Mouse (Mus musculus): ENCODE measurements around the gene Rfpl4.
"Not testable (repeated sequence)": the region's sequence is repeated elsewhere in the genome, so short reads cannot be mapped to it uniquely, and the experiment has no call there.

Rfpl4 gene

GRCm38 (mm10) chr7:5116850-5117249, at the start of gene Rfpl4:
Gene Rfpl4, minus strand, starts transcription at chr7:5116950.
- DNase-seq (ENCODE audit: low read depth, low spot score), result no peak

- DNase-seq (ENCODE audit: low read depth, low spot score), result not testable (repeated sequence)
Measured at GRCm38 (mm10) chr7:5149570-5149969, 32.8 kb upstream of the Rfpl4 start, which contains the start of gene Vmn1r55. Gene Vmn1r55, minus strand, starts transcription at chr7:5149670.

- peak; percentile 30 for DNase-seq (ENCODE audit: low read depth, low spot score)
Measured at GRCm38 (mm10) chr7:5125549-5126406, 9.0 kb upstream of the Rfpl4 start, which contains the start of gene Rasl2-9. Gene Rasl2-9, minus strand, starts transcription at chr7:5125950.

GRCm38 (mm10) chr7:5125078-5125477, 8.3 kb upstream of the Rfpl4 start:
- no peak for DNase-seq (ENCODE audit: low read depth, low spot score)

- no peak for DNase-seq (ENCODE audit: low read depth, low spot score)
Measured at GRCm38 (mm10) chr7:5112701-5113100, 4.0 kb downstream of the Rfpl4 start.

- DNase-seq (ENCODE audit: low read depth, low spot score), result no peak
Measured at GRCm38 (mm10) chr7:5109301-5109700, 7.4 kb downstream of the Rfpl4 start.

GRCm38 (mm10) chr7:5108272-5108671, 8.5 kb downstream of the Rfpl4 start:
- DNase-seq (ENCODE audit: low read depth, low spot score), result no peak

GRCm38 (mm10) chr7:5102564-5102963, 14.2 kb downstream of the Rfpl4 start:
- no peak for DNase-seq (ENCODE audit: low read depth, low spot score)

- no peak for DNase-seq (ENCODE audit: low read depth, low spot score)
Measured at GRCm38 (mm10) chr7:5101066-5101663, 15.6 kb downstream of the Rfpl4 start.

GRCm38 (mm10) chr7:5099796-5100195, 17.0 kb downstream of the Rfpl4 start:
- no peak for DNase-seq (ENCODE audit: low read depth, low spot score)

GRCm38 (mm10) chr7:5098769-5099168, 18.0 kb downstream of the Rfpl4 start:
- DNase-seq (ENCODE audit: low read depth, low spot score), result no peak

GRCm38 (mm10) chr7:5092831-5093510, 23.8 kb downstream of the Rfpl4 start:
- DNase-seq (ENCODE audit: low read depth, low spot score), result no peak

GRCm38 (mm10) chr7:5092381-5092780, 24.4 kb downstream of the Rfpl4 start:
- DNase-seq (ENCODE audit: low read depth, low spot score), result no peak

GRCm38 (mm10) chr7:5091008-5091728, 25.6 kb downstream of the Rfpl4 start:
- DNase-seq (ENCODE audit: low read depth, low spot score), result no peak

GRCm38 (mm10) chr7:5089853-5090252, 26.9 kb downstream of the Rfpl4 start:
- no peak for DNase-seq (ENCODE audit: low read depth, low spot score)

- no peak for DNase-seq (ENCODE audit: low read depth, low spot score)
Measured at GRCm38 (mm10) chr7:5087886-5088285, 28.9 kb downstream of the Rfpl4 start.

GRCm38 (mm10) chr7:5086921-5087440, 29.8 kb downstream of the Rfpl4 start:
- no peak for DNase-seq (ENCODE audit: low read depth, low spot score)

GRCm38 (mm10) chr7:5085512-5085911, 31.2 kb downstream of the Rfpl4 start:
- no peak for DNase-seq (ENCODE audit: low read depth, low spot score)

GRCm38 (mm10) chr7:5083325-5084105, 33.2 kb downstream of the Rfpl4 start:
- no peak for DNase-seq (ENCODE audit: low read depth, low spot score)

- DNase-seq (ENCODE audit: low read depth, low spot score), result no peak
Measured at GRCm38 (mm10) chr7:5081939-5082338, 34.8 kb downstream of the Rfpl4 start.

- DNase-seq (ENCODE audit: low read depth, low spot score), result no peak
Measured at GRCm38 (mm10) chr7:5081241-5081640, 35.5 kb downstream of the Rfpl4 start.

All from forelimb bud, embryonic 11.5 days (tissue).